Mouse (Mus musculus): Measurements from ENCODE around the gene Smpdl3b. TPM values are rescaled to one million over a fixed set of nuclear protein-coding genes. Genes with fewer than 3 reads are reported as not detected.
"Not testable (repeated sequence)": the region's sequence is repeated elsewhere in the genome, so short reads cannot be mapped to it uniquely, and the experiment has no call there.

The Smpdl3b gene
- polyA plus RNA-seq, 1 experiment from 2014 or later: 2.9 TPM

GRCm38 (mm10) chr4:132796196-132796886 lies 39.3 kb upstream of the Smpdl3b start, which contains the start of gene Themis2:
Gene Themis2, minus strand, starts transcription at chr4:132796387.
- Histone ChIP-seq H3K27ac (replicated peaks) (no peak within 1 kb of the TSS), H3K4me3 (peak within 1 kb of the TSS; percentile 52), H3K36me3 (no peaks in the 10 kb centered on the region), H3K9me3 (replicated peaks) (no peaks in the 10 kb centered on the region), H3K4me1 (peaks cover 15% of the 10 kb centered on the region), H3K27me3 (ENCODE audit: low read depth, poor library complexity, severe bottlenecking) (peaks cover 29% of the 10 kb centered on the region)
- DNase-seq (ENCODE audit: low spot score): peak; percentile 74
- WGBS: 3% methylated on average over 21 of the region's 21 CpGs

GRCm38 (mm10) chr4:132795171-132795570 lies 38.1 kb upstream of the Smpdl3b start:
- no peak for DNase-seq (ENCODE audit: low spot score)
- H3K36me3 ChIP-seq: no peaks in the 10 kb centered on the region
- WGBS: 62% methylated on average over 7 of the region's 7 CpGs
- peaks cover 29% of the 10 kb centered on the region for H3K27me3 ChIP-seq (ENCODE audit: low read depth, poor library complexity, severe bottlenecking)
- peaks cover 15% of the 10 kb centered on the region for H3K4me1 ChIP-seq
- H3K27ac ChIP-seq (replicated peaks): no peak overlapping the region
- H3K9me3 ChIP-seq (replicated peaks): no peaks in the 10 kb centered on the region
- no peak overlapping the region for H3K4me3 ChIP-seq

- Histone ChIP-seq H3K27ac (replicated peaks) (no peak overlapping the region), H3K36me3 (no peaks in the 10 kb centered on the region), H3K4me1 (peaks cover 15% of the 10 kb centered on the region), H3K27me3 (ENCODE audit: low read depth, poor library complexity, severe bottlenecking) (peaks cover 29% of the 10 kb centered on the region), H3K9me3 (replicated peaks) (no peaks in the 10 kb centered on the region), H3K4me3 (no peak overlapping the region)
- 77% methylated on average over 8 of the region's 8 CpGs for WGBS
- DNase-seq (ENCODE audit: low spot score): no peak
These were observed 37.7 kb upstream of the Smpdl3b start for GRCm38 (mm10) chr4:132794760-132795159.

DNA sequence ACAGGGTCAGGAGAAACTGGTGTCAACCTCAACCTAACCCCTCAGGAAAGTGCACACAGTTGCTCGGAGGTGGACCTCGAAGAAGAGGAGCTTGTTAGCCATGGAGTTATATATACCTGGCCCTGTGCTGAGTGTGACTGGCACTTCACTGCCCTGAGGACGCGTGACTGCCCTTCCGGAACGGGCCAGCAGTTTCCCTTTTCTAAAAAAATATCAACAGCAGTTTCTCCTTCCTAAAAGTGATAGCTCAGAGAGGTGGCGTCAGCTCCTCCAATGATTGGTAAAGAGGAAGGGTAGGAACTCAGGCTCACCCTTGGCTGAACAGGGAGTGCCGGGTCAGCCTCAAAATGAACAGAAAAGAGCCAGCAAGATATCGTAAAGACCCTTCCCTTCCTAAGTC lies 37.0 kb upstream of the Smpdl3b start:
- peaks cover 29% of the 10 kb centered on the region for H3K27me3 ChIP-seq (ENCODE audit: low read depth, poor library complexity, severe bottlenecking)
- no peak overlapping the region for H3K4me3 ChIP-seq
- WGBS: 84% methylated on average over 9 of the region's 9 CpGs

GRCm38 (mm10) chr4:132793322-132794004 lies 36.4 kb upstream of the Smpdl3b start:
- peaks cover 29% of the 10 kb centered on the region for H3K27me3 ChIP-seq (ENCODE audit: low read depth, poor library complexity, severe bottlenecking)
- WGBS: 90% methylated on average over 8 of the region's 9 CpGs
- not testable (repeated sequence) for H3K9me3 ChIP-seq (replicated peaks); H3K4me3 ChIP-seq; H3K36me3 ChIP-seq; H3K27ac ChIP-seq (replicated peaks); DNase-seq (ENCODE audit: low spot score)
- H3K4me1 ChIP-seq: peaks cover 15% of the 10 kb centered on the region

More for the DNA sequence above, 37.0 kb upstream of the Smpdl3b start:
- DNase-seq (ENCODE audit: low spot score): no peak
- H3K36me3 ChIP-seq: no peaks in the 10 kb centered on the region
- no peak overlapping the region for H3K27ac ChIP-seq (replicated peaks)
- H3K4me1 ChIP-seq: peaks cover 15% of the 10 kb centered on the region
- no peaks in the 10 kb centered on the region for H3K9me3 ChIP-seq (replicated peaks)

- H3K4me3 ChIP-seq: no peak overlapping the region
- WGBS: 89% methylated on average over 8 of the region's 8 CpGs
- H3K9me3 ChIP-seq (replicated peaks): no peaks in the 10 kb centered on the region
- no peaks in the 10 kb centered on the region for H3K36me3 ChIP-seq
- no peak overlapping the region for H3K27ac ChIP-seq (replicated peaks)
- H3K4me1 ChIP-seq: no peaks in the 10 kb centered on the region
- DNase-seq (ENCODE audit: low spot score): no peak
- peaks cover 6% of the 10 kb centered on the region for H3K27me3 ChIP-seq (ENCODE audit: low read depth, poor library complexity, severe bottlenecking)
These were observed 32.7 kb upstream of the Smpdl3b start for GRCm38 (mm10) chr4:132789731-132790130.

- H3K9me3 ChIP-seq (replicated peaks): no peaks in the 10 kb centered on the region
These were observed 28.2 kb upstream of the Smpdl3b start for GRCm38 (mm10) chr4:132785228-132785627.

DNA sequence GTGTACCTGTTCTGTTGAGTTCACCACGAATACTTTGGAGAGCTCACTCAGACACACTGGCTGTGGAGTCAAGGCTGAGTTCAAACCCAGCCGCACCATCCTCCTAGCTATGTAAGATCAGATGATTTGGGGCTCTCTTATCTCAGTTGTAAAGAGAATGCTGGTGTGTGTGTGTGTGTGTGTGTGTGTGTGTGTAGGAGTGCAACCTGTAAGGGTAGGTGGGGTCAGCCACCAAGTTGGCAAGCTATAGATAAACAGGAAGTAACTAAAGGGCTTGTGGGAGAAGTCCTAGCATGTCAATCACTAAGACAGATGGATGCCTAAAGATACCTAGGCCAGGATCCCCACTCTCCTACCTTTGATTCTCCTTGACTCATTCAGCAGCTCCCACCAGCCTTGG lies 26.7 kb upstream of the Smpdl3b start:
- no peak overlapping the region for H3K4me3 ChIP-seq
- no peaks in the 10 kb centered on the region for H3K9me3 ChIP-seq (replicated peaks)
- H3K36me3 ChIP-seq: peaks cover 18% of the 10 kb centered on the region
- no peaks in the 10 kb centered on the region for H3K27me3 ChIP-seq (ENCODE audit: low read depth, poor library complexity, severe bottlenecking)
- 92% methylated on average over 2 of the region's 2 CpGs for WGBS
- H3K4me1 ChIP-seq: no peaks in the 10 kb centered on the region
- H3K27ac ChIP-seq (replicated peaks): no peak overlapping the region
- no peak for DNase-seq (ENCODE audit: low spot score)

More at GRCm38 (mm10) chr4:132785228-132785627, 28.2 kb upstream of the Smpdl3b start:
- 94% methylated on average over 13 of the region's 13 CpGs for WGBS
- peaks cover 3% of the 10 kb centered on the region for H3K36me3 ChIP-seq
- H3K4me3 ChIP-seq: no peak overlapping the region
- H3K27me3 ChIP-seq (ENCODE audit: low read depth, poor library complexity, severe bottlenecking): no peaks in the 10 kb centered on the region
- DNase-seq (ENCODE audit: low spot score): no peak
- no peak overlapping the region for H3K27ac ChIP-seq (replicated peaks)
- H3K4me1 ChIP-seq: no peaks in the 10 kb centered on the region

- no peak for DNase-seq (ENCODE audit: low spot score)
- Histone ChIP-seq H3K4me3 (no peak overlapping the region), H3K4me1 (no peaks in the 10 kb centered on the region), H3K27me3 (ENCODE audit: low read depth, poor library complexity, severe bottlenecking) (no peaks in the 10 kb centered on the region), H3K36me3 (peaks cover 52% of the 10 kb centered on the region), H3K9me3 (replicated peaks) (no peaks in the 10 kb centered on the region), H3K27ac (replicated peaks) (no peak overlapping the region)
- 89% methylated on average over 4 of the region's 4 CpGs for WGBS
These were observed 23.2 kb upstream of the Smpdl3b start for GRCm38 (mm10) chr4:132780288-132780687.

- Histone ChIP-seq H3K4me3 (no peak overlapping the region), H3K36me3 (peaks cover 69% of the 10 kb centered on the region), H3K27me3 (ENCODE audit: low read depth, poor library complexity, severe bottlenecking) (no peaks in the 10 kb centered on the region), H3K4me1 (no peaks in the 10 kb centered on the region), H3K9me3 (replicated peaks) (no peaks in the 10 kb centered on the region), H3K27ac (replicated peaks) (no peak overlapping the region)
- no peak for DNase-seq (ENCODE audit: low spot score)
- WGBS: 96% methylated on average over 6 of the region's 6 CpGs
These were observed 21.6 kb upstream of the Smpdl3b start for GRCm38 (mm10) chr4:132778562-132779201.

DNA sequence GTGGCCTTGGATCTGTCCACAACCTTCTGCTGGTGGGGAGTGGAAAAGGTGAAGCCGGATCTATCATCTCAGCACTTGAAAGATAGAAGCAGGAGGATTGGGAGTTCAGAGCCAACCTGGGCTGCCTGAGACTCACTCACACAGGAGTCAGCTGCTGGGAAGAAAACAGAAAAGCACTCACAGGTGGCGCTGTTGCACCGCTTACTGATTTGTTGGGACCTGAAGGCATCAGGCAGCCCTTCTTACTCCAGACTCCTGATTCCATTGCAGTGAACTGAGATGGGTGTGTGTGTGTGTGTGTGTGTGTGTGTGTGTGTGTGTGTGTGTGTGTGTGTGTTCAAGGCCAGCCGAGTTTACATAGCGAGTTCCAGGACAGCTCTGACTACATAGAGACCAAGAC lies 19.7 kb upstream of the Smpdl3b start:
- no peak overlapping the region for H3K4me3 ChIP-seq
- no peaks in the 10 kb centered on the region for H3K4me1 ChIP-seq
- H3K27ac ChIP-seq (replicated peaks): no peak overlapping the region
- H3K9me3 ChIP-seq (replicated peaks): no peaks in the 10 kb centered on the region
- peak; percentile 38 for DNase-seq (ENCODE audit: low spot score)
- H3K36me3 ChIP-seq: peaks cover 88% of the 10 kb centered on the region
- H3K27me3 ChIP-seq (ENCODE audit: low read depth, poor library complexity, severe bottlenecking): no peaks in the 10 kb centered on the region
- 93% methylated on average over 5 of the region's 5 CpGs for WGBS

- DNase-seq (ENCODE audit: low spot score): no peak
- Histone ChIP-seq H3K4me1 (no peaks in the 10 kb centered on the region), H3K4me3 (no peak overlapping the region), H3K36me3 (peaks cover 100% of the 10 kb centered on the region), H3K9me3 (replicated peaks) (no peaks in the 10 kb centered on the region), H3K27me3 (ENCODE audit: low read depth, poor library complexity, severe bottlenecking) (no peaks in the 10 kb centered on the region), H3K27ac (replicated peaks) (no peak overlapping the region)
- WGBS: 88% methylated on average over 3 of the region's 3 CpGs
These were observed 17.9 kb upstream of the Smpdl3b start for GRCm38 (mm10) chr4:132774905-132775304.

- Histone ChIP-seq H3K36me3 (peaks cover 72% of the 10 kb centered on the region), H3K4me3 (no peak overlapping the region), H3K27ac (replicated peaks) (no peak overlapping the region), H3K9me3 (replicated peaks) (no peaks in the 10 kb centered on the region), H3K4me1 (peaks cover 13% of the 10 kb centered on the region), H3K27me3 (ENCODE audit: low read depth, poor library complexity, severe bottlenecking) (no peaks in the 10 kb centered on the region)
- 94% methylated on average over 9 of the region's 9 CpGs for WGBS
- no peak for DNase-seq (ENCODE audit: low spot score)
These were observed 14.7 kb upstream of the Smpdl3b start for GRCm38 (mm10) chr4:132771776-132772175.

Data from midbrain, embryonic 10.5 days (tissue).